Mouse (Mus musculus) kidney, embryonic 15.5 days (tissue): Measurements from ENCODE around the gene Kcne4. TPM values are rescaled to one million over a fixed set of nuclear protein-coding genes. Genes with fewer than 3 reads are reported as not detected.
A peak's percentile ranks its signal among the peaks of the same experiment; 100 is the strongest.

Source experiments
- ATAC-seq: fragments of 200-750 bp; cut with Nextera tagmentation; replicated peaks from 2 replicates; pipeline ENCODE4 v1.8.0; 2017; ENCODE audit warnings: moderate TSS enrichment; ENCODE audit not compliant: low FRiP score
- H3K27ac ChIP-seq: fragments of 300-500 bp; sonication (generic); 2 replicates; pipeline ENCODE4 v1.5.1; 2015; ENCODE audit warnings: mild to moderate bottlenecking, inconsistent platforms
- H3K27me3 ChIP-seq: fragments of 300-500 bp; sonication (generic); 2 replicates; pipeline ENCODE4 v1.6.1; 2015; ENCODE audit warnings: inconsistent platforms
- H3K36me3 ChIP-seq: fragments of 300-500 bp; sonication (generic); 2 replicates; pipeline ENCODE4 v1.6.1; 2015; ENCODE audit warnings: inconsistent platforms
- H3K4me1 ChIP-seq: fragments of 300-500 bp; sonication (generic); 2 replicates; pipeline ENCODE4 v1.6.1; 2015; ENCODE audit warnings: inconsistent platforms
- H3K4me2 ChIP-seq: fragments of 300-500 bp; sonication (generic); 2 replicates; pipeline ENCODE4 v1.6.1; 2015; ENCODE audit warnings: moderate library complexity, mild to moderate bottlenecking, inconsistent platforms
- H3K4me3 ChIP-seq: fragments of 300-500 bp; sonication (generic); replicated peaks from 2 replicates; pipeline ENCODE4 v1.5.1; 2015; ENCODE audit warnings: mild to moderate bottlenecking, inconsistent platforms
- H3K9ac ChIP-seq: fragments of 300-500 bp; sonication (generic); 2 replicates; pipeline ENCODE4 v1.6.1; 2015; ENCODE audit warnings: mild to moderate bottlenecking, inconsistent platforms
- H3K9me3 ChIP-seq: fragments of 300-500 bp; sonication (generic); replicated peaks from 2 replicates; pipeline ENCODE4 v1.6.1; 2016; ENCODE audit warnings: inconsistent platforms
- WGBS: fragments of 180-500 bp; shearing (Covaris S2); methylation state at CpG from one replicate; pipeline ENCODE4 v1.1.7; 2015; ENCODE audit warnings: mixed read lengths; 5-methylcytosine and 5-hydroxymethylcytosine counted together
- polyA plus RNA-seq: library from polyadenylated mRNA; unstranded; fragments of >200 nt; fragmentation: Nextera tagmentation; extraction: Ambion mirVana; gene quantifications from 2 replicates; pipeline ENCODE4 v1.2.1, GENCODE M21; 2015

Kcne4 gene
- polyA plus RNA-seq, 1 experiment from 2014 or later, result 7.7 TPM

- Histone ChIP-seq H3K4me3 (no peak overlapping the region), H3K4me2 (no peak overlapping the region), H3K27ac (no peak overlapping the region), H3K4me1 (0 out of 2 replicates have a peak, but pooled peaks cover 7% of the 10 kb centered on the region), H3K9me3 (no peaks in the 10 kb centered on the region), H3K36me3 (no peaks in the 10 kb centered on the region), H3K9ac (no peak overlapping the region), H3K27me3 (no peaks in the 10 kb centered on the region)
- 68% methylated on average over 1 of the region's 1 CpGs for WGBS
- no peak for ATAC-seq
Measured at GRCm38 (mm10) chr1:78862281-78862680, 45.7 kb downstream of the Kcne4 start.

DNA sequence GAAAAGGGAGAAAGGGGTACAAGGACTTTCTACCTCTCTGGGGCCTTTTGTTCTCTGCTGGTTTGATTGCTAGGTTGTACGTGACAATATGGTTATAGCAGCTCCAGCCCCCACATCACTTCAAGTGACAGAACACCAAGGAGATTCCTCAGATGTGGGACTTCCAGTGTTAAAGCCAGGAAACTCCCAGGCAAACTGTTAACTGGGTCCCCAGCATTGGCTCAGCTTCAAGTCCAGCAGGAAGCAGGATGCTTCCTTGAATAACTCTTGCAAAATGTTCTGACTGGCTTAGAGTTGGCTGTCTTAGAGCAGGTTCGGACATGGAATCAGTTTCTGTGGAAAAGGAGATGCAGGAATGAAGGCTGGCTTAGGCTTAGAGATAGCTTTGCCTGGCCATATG is 47.3 kb downstream of the Kcne4 start:
- H3K36me3 ChIP-seq, result no peaks in the 10 kb centered on the region
- H3K9ac ChIP-seq, result no peak overlapping the region
- H3K4me2 ChIP-seq, result no peak overlapping the region
- H3K4me1 ChIP-seq, result 0 out of 2 replicates have a peak, but pooled peaks cover 7% of the 10 kb centered on the region
- no peaks in the 10 kb centered on the region for H3K27me3 ChIP-seq
- WGBS, result 57% methylated on average over 2 of the region's 2 CpGs
- no peak overlapping the region for H3K4me3 ChIP-seq
- H3K9me3 ChIP-seq, result no peaks in the 10 kb centered on the region
- peak overlapping the region; percentile 68 for H3K27ac ChIP-seq
- ATAC-seq, result no peak

- Histone ChIP-seq H3K4me1 (0 out of 2 replicates have a peak, but pooled peaks cover 7% of the 10 kb centered on the region), H3K27ac (peak overlapping the region; percentile 68; the same call in 1 of the 2 replicates), H3K36me3 (no peaks in the 10 kb centered on the region), H3K4me3 (no peak overlapping the region), H3K9ac (no peak overlapping the region), H3K9me3 (no peaks in the 10 kb centered on the region), H3K4me2 (no peak overlapping the region), H3K27me3 (no peaks in the 10 kb centered on the region)
- 31% methylated on average over 6 of the region's 6 CpGs for WGBS
- no peak for ATAC-seq
Measured at GRCm38 (mm10) chr1:78864351-78864750, 47.8 kb downstream of the Kcne4 start.

GRCm38 (mm10) chr1:78864799-78865346 is 48.3 kb downstream of the Kcne4 start:
- no peaks in the 10 kb centered on the region for H3K9me3 ChIP-seq
- 79% methylated on average over 4 of the region's 4 CpGs for WGBS
- H3K27ac ChIP-seq, result peak overlapping the region; percentile 68; the same call in 1 of the 2 replicates
- 0 out of 2 replicates have a peak, but pooled peaks cover 7% of the 10 kb centered on the region for H3K4me1 ChIP-seq
- no peak overlapping the region for H3K9ac ChIP-seq
- ATAC-seq, result no peak
- H3K4me2 ChIP-seq, result no peak overlapping the region
- H3K27me3 ChIP-seq, result no peaks in the 10 kb centered on the region
- H3K36me3 ChIP-seq, result no peaks in the 10 kb centered on the region
- no peak overlapping the region for H3K4me3 ChIP-seq

GRCm38 (mm10) chr1:78865991-78866390 is 49.4 kb downstream of the Kcne4 start:
- Histone ChIP-seq H3K4me3 (no peak overlapping the region), H3K27me3 (no peaks in the 10 kb centered on the region), H3K4me2 (no peak overlapping the region), H3K4me1 (0 out of 2 replicates have a peak, but pooled peaks cover 7% of the 10 kb centered on the region), H3K9me3 (no peaks in the 10 kb centered on the region), H3K9ac (no peak overlapping the region), H3K27ac (no peak overlapping the region), H3K36me3 (no peaks in the 10 kb centered on the region)
- no peak for ATAC-seq
- 90% methylated on average over 5 of the region's 5 CpGs for WGBS

- Histone ChIP-seq H3K27me3 (no peaks in the 10 kb centered on the region), H3K9me3 (no peaks in the 10 kb centered on the region), H3K36me3 (no peaks in the 10 kb centered on the region), H3K4me1 (0 out of 2 replicates have a peak, but pooled peaks cover 7% of the 10 kb centered on the region), H3K4me2 (no peak overlapping the region), H3K4me3 (no peak overlapping the region), H3K27ac (no peak overlapping the region), H3K9ac (no peak overlapping the region)
- WGBS, result 93% methylated on average over 2 of the region's 2 CpGs
- no peak for ATAC-seq
Measured at GRCm38 (mm10) chr1:78866455-78866854, 49.9 kb downstream of the Kcne4 start.

Other genes with a start within 250 kb of the Kcne4 start
- 70.2 and 71.6 TPM in 2 replicates for gene Acsl3, start 158.9 kb upstream of the Kcne4 start, polyA plus RNA-seq
- 3.2 and 3.7 TPM in 2 replicates for gene Utp14b, start 158.7 kb upstream of the Kcne4 start, polyA plus RNA-seq